Mouse (Mus musculus): ENCODE measurements around the gene Ogdh.

DNA sequence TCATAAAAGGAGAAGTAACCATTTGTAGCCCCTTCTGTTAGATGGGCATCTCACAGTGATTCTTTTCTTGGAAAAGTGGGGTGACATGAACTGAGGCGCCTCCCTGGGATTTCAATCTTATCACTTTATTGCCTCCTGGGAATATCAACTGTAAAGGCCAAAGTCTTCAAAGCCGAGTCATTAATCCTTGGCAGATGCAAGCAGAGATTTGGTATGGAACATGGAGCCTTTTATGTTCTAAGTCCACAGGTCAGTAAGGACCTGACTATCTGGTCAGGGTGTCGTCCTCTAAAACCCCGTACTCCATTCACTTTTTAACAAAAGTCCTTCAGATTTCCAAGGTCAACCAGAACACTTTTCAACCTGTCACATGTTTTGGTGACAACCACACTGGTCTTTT lies 38.6 kb upstream of the Ogdh start:
- TF ChIP-seq POLR2A (IDR thresholded peaks at IDR 0.05; ENCODE audit: extremely low read depth, insufficient read depth, low read length), result no peak
- TF ChIP-seq CTCF (IDR thresholded peaks at IDR 0.05; ENCODE audit: extremely low read depth, insufficient read depth, low read length), result no peak
